Mouse (Mus musculus) testis, adult 2 months (tissue): ENCODE measurements around the gene Timp3.

Experiments used
- CTCF ChIP-seq: fragments of 200-500 bp; IDR thresholded peaks from 2 replicates; pipeline ENCODE4 v1.5.1; 2012; ENCODE audit warnings: low read depth, mild to moderate bottlenecking, inconsistent platforms, low read length, moderate library complexity; ENCODE audit not compliant: control insufficient read depth, insufficient read depth, insufficient replicate concordance
- POLR2A ChIP-seq: fragments of 200-500 bp; IDR thresholded peaks from 2 replicates; pipeline ENCODE4 v1.6.1; 2012; ENCODE audit warnings: low read depth, mild to moderate bottlenecking, inconsistent platforms, low read length, moderate library complexity; ENCODE audit not compliant: control insufficient read depth

DNA sequence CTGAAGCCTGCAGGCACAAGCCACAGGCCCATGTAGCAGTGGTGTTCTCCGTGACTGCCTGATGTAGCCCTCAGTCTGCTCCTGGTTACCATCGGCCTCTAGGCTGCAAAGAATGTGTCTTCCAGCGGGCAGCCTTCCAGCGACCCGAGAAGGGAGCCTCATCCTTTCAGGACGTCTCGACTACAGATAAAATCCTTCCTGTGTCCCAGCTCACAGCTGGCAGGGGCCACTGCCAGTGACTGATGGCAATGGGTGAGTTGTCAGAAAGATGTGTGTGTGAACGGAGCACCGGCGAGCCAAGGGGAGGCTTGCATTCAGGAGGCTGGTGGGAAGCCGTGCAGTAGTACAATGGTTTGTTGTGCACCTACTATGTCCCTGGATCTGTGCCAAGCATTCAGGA is 75.7 kb downstream of the Timp3 start:
- no peak for TF ChIP-seq CTCF
- no peak for TF ChIP-seq POLR2A
